Mouse (Mus musculus) cortical plate, adult 2 months (tissue): ENCODE measurements around the gene Nrsn1.

Source experiments
- CTCF ChIP-seq: fragments of 200-500 bp; IDR thresholded peaks from 2 replicates; pipeline ENCODE4 v1.5.1; 2011; ENCODE audit warnings: mild to moderate bottlenecking, control low read depth, low read length; ENCODE audit not compliant: insufficient read depth; ENCODE audit errors: extremely low read depth
- POLR2A ChIP-seq: fragments of 200-500 bp; IDR thresholded peaks from 2 replicates; pipeline ENCODE4 v1.6.1; 2011; ENCODE audit warnings: mild to moderate bottlenecking, low read length, control low read depth; ENCODE audit not compliant: insufficient read depth; ENCODE audit errors: extremely low read depth

- no peak for TF ChIP-seq CTCF
- no peak for TF ChIP-seq POLR2A
Observed at GRCm38 (mm10) chr13:25310068-25310467, 39.8 kb upstream of the Nrsn1 start.
